Mouse (Mus musculus) megakaryocyte, embryonic 14.5 days (primary cell): ENCODE results near the gene Gsto2.

Experiments used
- FLI1 ChIP-seq: IDR thresholded peaks from 2 replicates; pipeline ENCODE4 v1.6.1; 2012; ENCODE audit warnings: low read length, inconsistent platforms, mixed read lengths
- GATA1 ChIP-seq: IDR thresholded peaks from 3 replicates; pipeline ENCODE4 v1.6.1; 2012; ENCODE audit warnings: mixed read lengths, low read length, inconsistent platforms, borderline replicate concordance

DNA sequence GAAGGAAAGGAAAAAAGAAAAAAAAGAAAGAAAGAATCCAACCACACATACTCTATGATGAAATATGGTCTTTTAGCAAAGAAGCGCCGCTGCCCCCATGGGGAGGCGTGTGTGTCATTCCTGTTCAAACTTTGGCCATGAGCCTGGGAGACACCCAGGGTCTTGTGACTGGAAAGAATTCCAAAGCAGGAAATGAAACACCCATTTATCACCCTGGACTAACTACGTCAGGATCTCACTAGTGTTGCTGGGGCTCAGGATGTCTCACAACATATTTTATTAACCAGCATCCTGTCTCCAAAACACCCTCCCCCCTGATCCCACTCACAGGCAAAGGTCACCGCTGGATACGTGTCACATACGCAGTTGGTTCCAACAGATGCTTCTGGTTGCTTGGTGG, 21.3 kb downstream of the Gsto2 start:
- TF ChIP-seq GATA1 (no peak), FLI1 (no peak)
